Mouse (Mus musculus) gonadal fat pad, adult 2 months (tissue): Measurements from ENCODE around the gene Il20ra. TPM values are rescaled to one million over a fixed set of nuclear protein-coding genes. Genes with fewer than 3 reads are reported as not detected.
"Not testable (repeated sequence)": the region's sequence is repeated elsewhere in the genome, so short reads cannot be mapped to it uniquely, and the experiment has no call there.

Source experiments
- DNase-seq: peaks from one replicate; pipeline ENCODE4 v3.0.0-alpha.2; 2012; ENCODE audit warnings: low read depth
- polyA plus RNA-seq: library from polyadenylated mRNA; depleted of rRNA; stranded (reverse); fragments of >200 nt; gene quantifications from 2 replicates; pipeline ENCODE4 v1.2.3, GENCODE M21; 2012; rRNA removed

The Il20ra gene
- 0.05 and 0.12 TPM in 2 replicates for polyA plus RNA-seq

GRCm38 (mm10) chr10:19712421-19712836, at the start of gene Il20ra:
Gene Il20ra (plus strand): TSS chr10:19712570.
- DNase-seq = no peak

GRCm38 (mm10) chr10:19668973-19669372, 43.4 kb upstream of the Il20ra start:
- DNase-seq = no peak

GRCm38 (mm10) chr10:19672015-19672414, 40.4 kb upstream of the Il20ra start:
- DNase-seq = no peak

DNA sequence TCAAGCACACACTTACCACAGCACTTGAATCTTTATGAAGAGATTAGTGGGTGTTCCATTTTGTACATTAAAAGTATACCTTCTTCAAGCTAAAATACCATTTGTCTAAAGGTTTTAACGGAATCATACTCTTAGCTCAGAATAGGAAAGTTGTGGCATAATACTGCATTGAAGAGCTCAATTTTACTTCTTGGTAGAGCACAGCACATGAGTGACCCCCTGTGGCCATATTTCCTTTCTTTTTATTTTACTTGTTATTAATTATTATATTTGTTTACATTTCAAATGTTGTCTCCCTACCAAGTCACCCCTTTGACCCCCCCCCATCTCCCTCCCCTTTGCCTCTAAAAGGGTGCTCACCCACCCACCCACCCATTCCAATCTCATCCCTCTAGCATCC, 39.2 kb upstream of the Il20ra start:
- no peak for DNase-seq

DNA sequence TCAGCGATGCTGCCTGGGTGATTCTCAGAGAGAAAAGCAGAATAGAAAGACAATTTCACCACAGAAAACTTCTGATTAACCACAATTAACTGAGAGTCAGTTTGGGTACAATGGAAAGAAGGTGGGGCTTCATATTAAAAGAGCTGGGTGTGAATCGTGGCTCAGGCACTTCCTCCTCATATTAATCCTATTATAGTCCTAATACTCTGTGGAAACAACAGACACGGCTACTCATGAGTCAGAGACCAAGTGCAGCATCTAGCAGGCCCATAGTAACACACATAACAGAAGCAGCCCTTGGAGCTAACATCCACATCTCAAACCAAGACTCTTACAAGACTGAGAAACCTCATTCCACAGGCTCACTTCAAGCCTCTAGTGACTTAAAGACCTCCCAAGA, 24.7 kb upstream of the Il20ra start:
- no peak for DNase-seq

DNA sequence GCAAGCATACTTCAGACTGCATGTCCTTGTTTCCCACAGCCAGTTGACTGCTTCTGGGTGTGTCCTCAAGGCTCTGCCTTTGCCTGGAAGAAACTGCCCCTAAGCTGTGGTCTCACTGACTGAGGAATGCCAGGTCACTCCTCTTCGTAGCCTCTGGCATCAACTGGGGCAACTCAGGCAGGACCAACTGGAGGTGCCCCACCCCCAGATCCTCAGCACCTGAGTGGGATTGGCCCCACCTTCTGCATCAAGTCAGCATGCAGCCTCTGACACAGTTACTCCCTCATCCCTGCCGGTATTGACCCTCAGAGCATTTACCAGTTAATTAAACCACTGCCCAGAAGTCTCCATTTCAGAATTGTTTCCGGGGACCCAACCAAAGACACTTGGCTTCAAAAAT, 21.1 kb upstream of the Il20ra start:
- no peak for DNase-seq

DNA sequence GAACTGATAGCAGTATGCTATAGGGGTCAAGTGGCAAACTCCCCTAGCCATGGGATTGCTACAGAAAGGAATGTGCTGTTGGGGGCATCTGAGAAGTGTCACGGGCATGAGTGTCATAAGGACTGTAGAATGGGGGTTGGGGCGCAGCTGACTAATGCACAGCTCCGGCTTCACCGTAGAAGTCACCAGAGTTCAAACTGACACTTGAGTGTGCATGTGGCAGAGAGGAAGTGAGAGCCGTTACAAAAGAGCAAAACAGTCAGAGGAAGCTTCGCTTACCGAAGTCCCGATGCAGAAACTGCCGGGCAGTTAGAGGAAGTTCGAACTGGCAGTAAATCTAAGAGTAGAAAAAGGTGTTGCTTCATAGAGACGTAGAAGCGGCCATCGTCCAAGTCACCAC, 20.6 kb upstream of the Il20ra start:
- DNase-seq = no peak

- no peak for DNase-seq
Measured at GRCm38 (mm10) chr10:19692332-19692731, 20.0 kb upstream of the Il20ra start.

GRCm38 (mm10) chr10:19692988-19693387, 19.4 kb upstream of the Il20ra start:
- no peak for DNase-seq

GRCm38 (mm10) chr10:19693629-19694028, 18.7 kb upstream of the Il20ra start:
- DNase-seq = no peak

- no peak for DNase-seq
Measured at GRCm38 (mm10) chr10:19699331-19699730, 13.0 kb upstream of the Il20ra start.

- no peak for DNase-seq
Measured at GRCm38 (mm10) chr10:19704445-19704844, 7.9 kb upstream of the Il20ra start.

DNA sequence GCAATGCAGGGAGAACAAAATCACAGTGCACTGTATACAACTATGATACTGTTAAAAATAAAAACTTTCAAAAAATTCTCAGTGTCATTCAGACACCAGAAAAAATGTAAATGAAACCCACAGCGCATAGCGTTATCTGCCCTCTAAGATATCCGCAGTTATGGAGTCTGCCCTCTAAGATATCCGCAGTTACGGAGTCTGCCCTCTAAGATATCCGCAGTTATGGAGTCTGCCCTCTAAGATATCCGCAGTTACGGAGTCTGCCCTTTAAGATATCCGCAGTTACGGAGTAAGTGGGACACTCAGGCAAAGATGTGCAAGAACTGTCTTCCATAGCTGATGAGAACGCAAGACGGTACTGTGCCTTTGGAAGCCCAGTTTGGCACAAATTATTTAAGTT, 4.6 kb upstream of the Il20ra start:
- no peak for DNase-seq

- no peak for DNase-seq
Measured at GRCm38 (mm10) chr10:19708277-19709070, 3.9 kb upstream of the Il20ra start.

DNA sequence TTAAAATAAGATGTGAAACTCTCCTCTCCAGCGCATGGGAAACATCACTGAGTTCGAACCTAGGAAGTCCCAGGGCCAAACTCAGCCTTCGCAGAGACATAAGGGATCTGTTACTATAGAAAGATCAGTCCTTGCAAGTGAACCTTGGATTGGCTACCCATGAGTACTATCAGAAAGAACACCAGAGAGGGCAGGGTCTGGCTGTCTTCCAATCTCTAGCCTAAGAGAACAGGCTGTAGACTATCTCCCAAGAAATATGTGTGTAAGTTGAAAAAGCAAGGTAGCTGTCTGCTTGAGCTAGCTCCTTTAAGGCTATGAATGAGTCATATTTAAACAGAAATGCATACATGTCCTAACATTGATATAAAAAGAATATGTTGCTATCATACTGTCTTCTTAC, 1.4 kb upstream of the Il20ra start:
- no peak for DNase-seq

GRCm38 (mm10) chr10:19711551-19712171, 709 bp upstream of the Il20ra start:
- DNase-seq = no peak

GRCm38 (mm10) chr10:19718627-19719026, 6.3 kb downstream of the Il20ra start:
- no peak for DNase-seq

- no peak for DNase-seq
Measured at GRCm38 (mm10) chr10:19722320-19722719, 9.9 kb downstream of the Il20ra start.

DNA sequence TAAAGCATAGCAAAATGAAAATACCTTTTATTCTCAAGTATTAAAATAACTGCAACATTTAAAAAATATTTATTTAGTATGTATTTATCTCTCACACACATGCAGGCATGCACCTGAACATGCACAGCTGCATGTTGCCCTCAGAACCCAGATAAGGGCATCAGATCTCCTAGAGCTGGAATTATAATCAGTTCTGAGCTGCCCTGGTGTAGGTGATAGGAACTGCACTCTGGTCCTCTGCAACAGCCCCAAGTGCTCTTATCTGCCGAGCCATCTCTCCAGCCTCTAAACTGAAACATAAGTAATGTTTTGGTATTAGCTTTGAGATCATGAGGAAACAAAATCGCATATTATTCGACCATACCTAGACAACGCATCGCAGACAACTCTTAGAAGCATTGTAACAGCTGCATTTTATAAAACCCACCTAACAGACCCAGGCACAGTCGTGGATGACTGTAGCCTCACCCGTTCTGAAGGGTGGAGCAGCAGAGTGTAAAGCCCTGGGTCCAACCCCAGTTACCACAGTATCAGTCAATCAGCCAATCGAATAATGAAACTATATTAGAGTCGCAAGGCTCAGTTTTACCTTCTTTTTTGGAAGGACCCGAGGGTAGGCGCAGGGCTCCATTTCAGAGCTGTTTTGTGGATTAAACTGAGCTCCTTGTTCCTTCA, 11.9 kb downstream of the Il20ra start:
- DNase-seq = no peak

GRCm38 (mm10) chr10:19738442-19738841, 26.1 kb downstream of the Il20ra start:
- not testable (repeated sequence) for DNase-seq

- no peak for DNase-seq
Measured at GRCm38 (mm10) chr10:19745662-19746061, 33.3 kb downstream of the Il20ra start.

DNA sequence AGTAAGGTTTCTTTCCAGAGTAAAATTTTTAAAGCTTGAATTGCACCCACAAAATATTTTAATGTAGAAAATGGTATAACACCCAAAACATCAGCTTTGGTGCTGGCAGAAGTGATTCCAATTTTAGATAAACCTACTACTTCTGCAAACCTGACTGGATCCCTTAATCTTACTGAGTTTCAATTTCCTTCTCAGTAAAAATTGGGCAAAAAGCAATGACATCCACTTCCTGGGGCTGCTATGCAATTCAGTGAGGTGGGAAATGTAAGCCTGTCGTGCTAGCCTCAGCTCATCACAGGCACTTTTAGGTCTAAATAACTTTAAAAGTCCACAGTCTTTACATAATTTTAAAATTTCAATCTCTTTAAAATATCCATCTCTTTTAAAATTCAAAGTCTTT, 33.8 kb downstream of the Il20ra start:
- no peak for DNase-seq

DNA sequence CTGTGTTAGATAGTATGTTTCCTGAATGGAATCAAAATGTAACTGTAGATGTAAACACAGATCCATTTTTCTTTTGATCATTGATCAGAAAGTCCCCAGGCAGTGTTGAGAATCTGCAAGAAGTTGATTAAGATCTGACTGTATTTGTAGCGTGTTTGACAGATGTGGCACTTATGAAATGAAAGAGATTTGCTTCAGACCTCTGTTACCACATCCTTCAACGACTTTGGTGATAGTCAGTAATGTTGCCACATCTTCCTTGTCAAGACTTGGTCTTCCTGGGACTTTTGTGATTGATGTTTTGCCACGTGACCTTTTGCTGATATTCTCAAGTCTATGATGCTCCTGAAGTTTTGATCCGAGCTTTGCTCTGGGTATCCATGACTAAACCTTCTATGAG, 35.3 kb downstream of the Il20ra start:
- DNase-seq = no peak
